Mouse (Mus musculus) embryonic fibroblast, embryonic 13.5 days (primary cell): ENCODE measurements around the gene Asxl2.

Experiments
- CTCF ChIP-seq: IDR thresholded peaks from 2 replicates; pipeline ENCODE4 v1.5.1; 2011; ENCODE audit warnings: mild to moderate bottlenecking, control low read depth, low read length, moderate library complexity, borderline replicate concordance; ENCODE audit not compliant: insufficient read depth
- POLR2A ChIP-seq: IDR thresholded peaks from 2 replicates; pipeline ENCODE4 v1.6.1; 2011; ENCODE audit warnings: low read depth, mild to moderate bottlenecking, control low read depth, low read length, moderate library complexity

- TF ChIP-seq CTCF, result no peak
- no peak for TF ChIP-seq POLR2A
Observed at GRCm38 (mm10) chr12:3422786-3423185, 3.9 kb upstream of the Asxl2 start.
